Mouse (Mus musculus) stomach, postnatal 0 days (tissue): ENCODE data around the gene Necab2.

Source experiments
- CTCF ChIP-seq: IDR thresholded peaks from 2 replicates; pipeline ENCODE4 v1.5.1; 2016; ENCODE audit warnings: antibody characterized with exemption, low read depth, mild to moderate bottlenecking, moderate library complexity
- EP300 ChIP-seq: optimal IDR thresholded peaks from 2 replicates; pipeline ENCODE3; 2016; ENCODE audit warnings: antibody characterized with exemption

- TF ChIP-seq CTCF (no peak), EP300 (no peak)
Measured at GRCm38 (mm10) chr8:119446990-119447780, 666 bp downstream of the Necab2 start.
